In genomic region chr11:89243370-89243769, GRCm38 (mm10) we compare ENCODE assay signal across 10 mouse cellular contexts. TPM values are rescaled to one million over a fixed set of nuclear protein-coding genes. Genes with fewer than 3 reads are reported as not detected.
DNase-seq lines count a peak whose midpoint lies in the region; TF ChIP-seq lines count a peak whose summit lies in the region.
"Had no signal": no experiment of that assay in that cellular context is flagged by ENCODE, and none has a peak within 500 bp of the region (broad histone marks: within the 10 kb centered on the region; RNA-seq: fewer than 3 reads in every experiment).

No protein-coding gene starts in this region.

- peak; percentile 6 for DNase-seq in kidney, adult 2 months
- no peak for DNase-seq in kidney, adult 18-20 months
- DNase-seq in CH12.LX (ENCODE audit: extremely low read depth) (peak; percentile 65), ZHBTc4 (ENCODE audit: low read depth, low spot score) (peak; percentile 76), MN1 (ENCODE audit: low spot score) (no peak)
- peak; percentile 9 for DNase-seq in induced T-regulatory cell, adult 2 months (ENCODE audit: low read depth)
- DNase-seq in c-Kit-positive CD71-positive TER-119-positive erythroid progenitor cells, embryonic 14.5 days (ENCODE audit: low spot score), result no peak

- no peaks in the 10 kb centered on the region for H3K27me3 ChIP-seq in kidney, adult 2 months (replicated peaks; ENCODE audit: control insufficient read depth, insufficient read depth, low read length)
- no peaks in the 10 kb centered on the region for H3K27me3 ChIP-seq in CH12.LX (replicated peaks)
- H3K27me3 ChIP-seq: embryonic facial prominence, embryonic 13.5 days; liver, embryonic 15.5 days had no signal

- dilution Hi-C loops in CH12.LX (cut with MboI; ENCODE audit: extremely low pct_ligation_motif_present, extremely low pct_unique_long_range_greater_than_20kb, low sequenced_read_pairs), result no loop called here

- WGBS in kidney, adult 2 months, result 40% methylated on average over 3 of the region's 3 CpGs
- WGBS in olfactory bulb, adult 2 months, result 33% methylated on average over 3 of the region's 3 CpGs

- no peaks in the 10 kb centered on the region for H3K9me3 ChIP-seq in CH12.LX (replicated peaks; ENCODE audit: low read length)
- H3K9me3 ChIP-seq: embryonic facial prominence, embryonic 13.5 days; liver, embryonic 15.5 days had no signal

- no peak overlapping the region for H3K9ac ChIP-seq in CH12.LX (ENCODE audit: insufficient read depth, low read depth)
- H3K9ac ChIP-seq: embryonic facial prominence, embryonic 13.5 days; liver, embryonic 15.5 days had no signal

- H3K4me2 ChIP-seq in CH12.LX (ENCODE audit: insufficient read depth, low read depth, poor library complexity, severe bottlenecking), result no peak overlapping the region
- H3K4me2 ChIP-seq: embryonic facial prominence, embryonic 13.5 days; liver, embryonic 15.5 days had no signal

- no peaks in the 10 kb centered on the region for H3K36me3 ChIP-seq in kidney, adult 2 months (ENCODE audit: control insufficient read depth, insufficient read depth, low read length)
- no peaks in the 10 kb centered on the region for H3K36me3 ChIP-seq in CH12.LX (replicated peaks in 1 of 2; ENCODE audit: control insufficient read depth in 1 of 2, insufficient read depth in 1 of 2, low read length in 1 of 2)
- H3K36me3 ChIP-seq: embryonic facial prominence, embryonic 13.5 days; liver, embryonic 15.5 days had no signal

- H3K4me1 ChIP-seq in kidney, adult 2 months (ENCODE audit: control insufficient read depth, insufficient read depth, low read length), result no peaks in the 10 kb centered on the region
- peaks cover 0 to 4% of the 10 kb centered on the region in 2 experiments; a peak in 2 of 4 replicates for H3K4me1 ChIP-seq in CH12.LX (ENCODE audit: control insufficient read depth in 1 of 2, insufficient read depth in 2 of 2)
- H3K4me1 ChIP-seq in olfactory bulb, adult 2 months (ENCODE audit: control insufficient read depth, insufficient read depth, low read length), result peaks cover 3% of the 10 kb centered on the region
- H3K4me1 ChIP-seq: liver, embryonic 15.5 days had no signal

- no peak overlapping the region for H3K4me3 ChIP-seq in kidney, adult 2 months (ENCODE audit: insufficient read depth, low read depth, low read length)
- H3K4me3 ChIP-seq in CH12.LX (replicated peaks in 1 of 3; ENCODE audit: low read depth in 2 of 3, low read length in 2 of 3, poor library complexity in 1 of 3), result no peak overlapping the region
- no peak overlapping the region for H3K4me3 ChIP-seq in olfactory bulb, adult 2 months (ENCODE audit: insufficient read depth, low read depth, low read length)
- H3K4me3 ChIP-seq: embryonic facial prominence, embryonic 13.5 days; liver, embryonic 15.5 days had no signal

- TF ChIP-seq CTCF in kidney, adult 2 months (conservative IDR thresholded peaks at IDR 0.05; ENCODE audit: insufficient read depth, insufficient read length, low read depth, low read length), result no peak; the same call in 1 of the 2 replicates
- peak; percentile 77 to 81 for TF ChIP-seq CTCF in CH12.LX (conservative IDR thresholded peaks at IDR 0.05 in 1 of 2, IDR thresholded peaks at IDR 0.05 in 1 of 2; ENCODE audit: low read depth in 2 of 2, low read length in 2 of 2)
- TF ChIP-seq CTCF in olfactory bulb, adult 2 months (IDR thresholded peaks at IDR 0.05; ENCODE audit: insufficient read depth, low read depth, low read length), result peak; percentile 61; the same call in 1 of the 2 replicates

- in situ Hi-C loops in CH12.LX (cut with MboI; ENCODE audit: low pct_ligation_motif_present, low pct_unique_long_range_greater_than_20kb, low sequenced_read_pairs), result no loop called here

- no peak overlapping the region for H3K27ac ChIP-seq in kidney, adult 2 months (ENCODE audit: insufficient read depth, low read depth, low read length)
- no peak overlapping the region for H3K27ac ChIP-seq in CH12.LX (ENCODE audit: insufficient read depth, low read depth)
- H3K27ac ChIP-seq in olfactory bulb, adult 2 months (ENCODE audit: insufficient read depth, low read depth, low read length), result no peak overlapping the region
- H3K27ac ChIP-seq: embryonic facial prominence, embryonic 13.5 days; liver, embryonic 15.5 days had no signal

- TF ChIP-seq EP300 in CH12.LX (IDR thresholded peaks at IDR 0.05; ENCODE audit: low read length), result no peak

- TF ChIP-seq POLR2A in kidney, adult 2 months (IDR thresholded peaks at IDR 0.05; ENCODE audit: low read depth, low read length), result no peak
- no peak for TF ChIP-seq POLR2A in CH12.LX (IDR thresholded peaks at IDR 0.05; ENCODE audit: low read depth, low read length)
- no peak for TF ChIP-seq POLR2A in olfactory bulb, adult 2 months (IDR thresholded peaks at IDR 0.05; ENCODE audit: insufficient read depth, low read depth, low read length)

- H3K79me2 ChIP-seq in CH12.LX (replicated peaks; ENCODE audit: control insufficient read depth, extremely low read depth, insufficient read depth, poor library complexity, severe bottlenecking), result no peaks in the 10 kb centered on the region

- peak; percentile 71 for TF ChIP-seq RAD21 in CH12.LX (IDR thresholded peaks at IDR 0.05; ENCODE audit: low read depth, low read length)

TF ChIP-seq in CH12.LX, 34 proteins besides CTCF, POLR2A, EP300 and RAD21:
- 0 out of 2 replicates have a peak, but pooled peaks have one; percentile 30 for TF ChIP-seq NELFE (IDR thresholded peaks at IDR 0.05; ENCODE audit: low read depth, low read length)
- TF ChIP-seq SMC3 (IDR thresholded peaks at IDR 0.05; ENCODE audit: low read depth, low read length), result peak; percentile 80
- no peak for TF ChIP-seq GABPA (IDR thresholded peaks at IDR 0.05; ENCODE audit: insufficient replicate concordance, low read depth, low read length)
- no peak for TF ChIP-seq MAFK (IDR thresholded peaks at IDR 0.05; ENCODE audit: insufficient replicate concordance, low read length)

RNA-seq across cellular contexts. Expression of gene Nog, which starts 58.8 kb away (rescaled TPM):
- polyA plus RNA-seq in kidney, adult 2 months (2012; rRNA removed), result 0.66 and 1.1 TPM in 2 replicates
- total RNA-seq in CH12.LX (2012; rRNA removed), result not detected in 2 replicates
- not detected in 2 replicates for total RNA-seq in CH12.LX (2014; rRNA removed)
- polyA plus RNA-seq in CH12.LX (2012; ENCODE audit: insufficient read length, low read depth), result not detected in 2 replicates
- polyA plus RNA-seq in olfactory bulb, adult 2 months (2012; ENCODE audit: insufficient read depth, insufficient read length, low replicate concordance, missing spikeins), result not detected in 2 replicates
- polyA plus RNA-seq: liver, embryonic 15.5 days had no signal

Comparison
In these comparisons a context has a peak if more than half of its experiments do, and no peak if none do; other contexts are left out.
1. DNase-seq: peak in kidney, adult 2 months (single experiment), CH12.LX (single experiment), ZHBTc4 (single experiment) and induced T-regulatory cell, adult 2 months (single experiment); none in kidney, adult 18-20 months (single experiment), c-Kit-positive CD71-positive TER-119-positive erythroid progenitor cells, embryonic 14.5 days (single experiment) and MN1 (single experiment).